32 mouse cellular contexts compared by ENCODE assay signal in the genomic region with DNA sequence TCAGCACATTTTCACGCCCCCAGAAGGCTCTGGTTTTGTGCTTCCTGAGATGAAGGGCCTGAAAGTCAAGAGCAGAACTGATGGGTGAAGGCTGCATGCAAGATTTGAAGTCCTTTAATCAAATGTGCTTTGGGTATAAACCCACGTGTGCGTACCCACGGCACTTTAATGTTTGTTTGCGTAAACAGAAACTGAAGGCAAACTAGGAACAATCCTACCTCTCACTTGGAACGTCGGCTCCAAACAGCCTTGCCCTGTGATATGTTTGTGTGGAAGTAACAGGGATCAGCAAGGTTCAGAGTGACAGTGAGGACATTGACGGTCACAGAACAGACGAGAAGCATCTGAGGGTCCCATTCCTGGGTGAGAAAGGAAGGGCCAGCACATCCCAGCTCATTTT.
"Had no signal": no experiment of that assay in that cellular context is flagged by ENCODE, and none has a peak within 500 bp of the region (broad histone marks: within the 10 kb centered on the region; RNA-seq: fewer than 3 reads in every experiment).

No protein-coding gene starts in this region.

- DNase-seq: left cerebral cortex, postnatal 4 days; liver; liver, embryonic 13.5 days; liver, postnatal 0 days; lung, adult 18-20 months; lung, adult 2 months; lung, embryonic 14.5 days; lung, postnatal 10 days; lung, postnatal 14 days; lung, postnatal 36 days; lung, postnatal 4 days; midbrain, embryonic 14.5 days had no signal

- H3K4me3 ChIP-seq: left cerebral cortex, adult 2 months; limb, embryonic 10.5 days; limb, embryonic 12.5 days; limb, embryonic 13.5 days; limb, embryonic 15.5 days; liver, embryonic 13.5 days; liver, embryonic 15.5 days; lung, embryonic 15.5 days; megakaryocyte, embryonic 14.5 days; midbrain, embryonic 10.5 days; midbrain, embryonic 12.5 days; midbrain, embryonic 13.5 days; midbrain, embryonic 15.5 days; myocyte; neural tube, embryonic 12.5 days had no signal

- H3K27ac ChIP-seq: left cerebral cortex, adult 2 months; limb, embryonic 10.5 days; limb, embryonic 12.5 days; limb, embryonic 13.5 days; limb, embryonic 15.5 days; liver, embryonic 13.5 days; liver, embryonic 14.5 days; liver, embryonic 15.5 days; lung, embryonic 15.5 days; macrophage; midbrain, embryonic 10.5 days; midbrain, embryonic 12.5 days; midbrain, embryonic 13.5 days; midbrain, embryonic 15.5 days; neural tube, embryonic 12.5 days had no signal

- H3K9me3 ChIP-seq: limb, embryonic 10.5 days; limb, embryonic 12.5 days; limb, embryonic 13.5 days; limb, embryonic 15.5 days; liver, embryonic 13.5 days; liver, embryonic 15.5 days; lung, embryonic 15.5 days; megakaryocyte, embryonic 14.5 days; midbrain, embryonic 10.5 days; midbrain, embryonic 12.5 days; midbrain, embryonic 13.5 days; midbrain, embryonic 15.5 days; neural tube, embryonic 12.5 days had no signal

- H3K9ac ChIP-seq: limb, embryonic 12.5 days; limb, embryonic 13.5 days; limb, embryonic 15.5 days; liver, embryonic 13.5 days; liver, embryonic 14.5 days; liver, embryonic 15.5 days; liver, postnatal 0 days; lung, embryonic 14.5 days; lung, embryonic 15.5 days; midbrain, embryonic 12.5 days; midbrain, embryonic 13.5 days; midbrain, embryonic 15.5 days; neural tube, embryonic 12.5 days had no signal

- H3K4me2 ChIP-seq: limb, embryonic 12.5 days; limb, embryonic 13.5 days; limb, embryonic 15.5 days; liver, embryonic 11.5 days; liver, embryonic 13.5 days; liver, embryonic 15.5 days; lung, embryonic 14.5 days; lung, embryonic 15.5 days; midbrain, embryonic 11.5 days; midbrain, embryonic 12.5 days; midbrain, embryonic 13.5 days; midbrain, embryonic 15.5 days; neural tube, embryonic 12.5 days had no signal

- H3K4me1 ChIP-seq: liver, embryonic 13.5 days; liver, embryonic 15.5 days; lung, embryonic 15.5 days had no signal

- H3K36me3 ChIP-seq: limb, embryonic 10.5 days; limb, embryonic 12.5 days; limb, embryonic 13.5 days; limb, embryonic 15.5 days; liver, embryonic 13.5 days; liver, embryonic 15.5 days; lung, embryonic 15.5 days; midbrain, embryonic 10.5 days; midbrain, embryonic 12.5 days; midbrain, embryonic 13.5 days; midbrain, embryonic 15.5 days; neural tube, embryonic 12.5 days had no signal

- ATAC-seq: liver, postnatal 0 days; lung, postnatal 0 days; midbrain, embryonic 13.5 days; midbrain, embryonic 15.5 days; midbrain, embryonic 16.5 days had no signal

- H3K27me3 ChIP-seq: limb, embryonic 15.5 days; liver, embryonic 13.5 days; liver, embryonic 15.5 days; lung, embryonic 15.5 days; midbrain, embryonic 15.5 days; neural tube, embryonic 12.5 days had no signal
